Mouse (Mus musculus) left cerebral cortex, adult 2 months (tissue): ENCODE results near the gene Fastkd1. TPM values are rescaled to one million over a fixed set of nuclear protein-coding genes. Genes with fewer than 3 reads are reported as not detected.
"Not testable (repeated sequence)": the region's sequence is repeated elsewhere in the genome, so short reads cannot be mapped to it uniquely, and the experiment has no call there.

ENCODE experiments used
- DNase-seq, 2 experiments: peaks; one replicate each; pipeline ENCODE4 v3.0.0; 2021 to 2022; ENCODE audit warnings: low spot score in 2 of 2, mixed read lengths in 1 of 2; ENCODE audit errors: extremely low spot score in 1 of 2
- H3K27ac ChIP-seq: fragments of 200-600 bp; 2 replicates; pipeline ENCODE4 v1.8.1; 2022
- H3K4me3 ChIP-seq: fragments of 200-600 bp; 2 replicates; pipeline ENCODE4 v1.8.1; 2022
- CTCF ChIP-seq: fragments of 200-600 bp; IDR thresholded peaks from 2 replicates; pipeline ENCODE4 v1.8.1; 2022; ENCODE audit warnings: antibody characterized with exemption, mild to moderate bottlenecking, moderate library complexity
- intact Hi-C: fragments of 180-260 bp; cut with DNase I; formaldehyde crosslinking; loops from one replicate; pipeline ENCODE4 v1.15.1; 2025
- total RNA-seq, 2 experiments: library from RNA; stranded (reverse); gene quantifications; 2 replicates each; pipeline ENCODE4 v1.2.3; 2021

Fastkd1 gene
- total RNA-seq, 2 experiments from 2014 or later: 15.5 to 16.3 TPM

- no peak for DNase-seq
- intact Hi-C loops: no loop called here
- TF ChIP-seq CTCF: no peak
- no peak overlapping the region for H3K27ac ChIP-seq
- no peak overlapping the region for H3K4me3 ChIP-seq
Observed at GRCm38 (mm10) chr2:69667656-69668055, 45.7 kb downstream of the Fastkd1 start.

- Histone ChIP-seq H3K4me3 (no peak overlapping the region), H3K27ac (no peak overlapping the region)
- DNase-seq: no peak
- no peak for TF ChIP-seq CTCF
- intact Hi-C loops: no loop called here
Observed at GRCm38 (mm10) chr2:69663827-69664476, 49.4 kb downstream of the Fastkd1 start.

GRCm38 (mm10) chr2:69659326-69659725 lies 54.0 kb downstream of the Fastkd1 start:
- Histone ChIP-seq H3K4me3 (no peak overlapping the region), H3K27ac (no peak overlapping the region)
- no peak for TF ChIP-seq CTCF
- no peak for DNase-seq
- intact Hi-C loops: no loop called here

- intact Hi-C loops: loop anchor here (5.0 kb wide), 2 partner anchors 143 to 218 kb away; no protein-coding TSS in a partner anchor
- no peak overlapping the region for H3K4me3 ChIP-seq
- DNase-seq: no peak
- no peak overlapping the region for H3K27ac ChIP-seq
- no peak for TF ChIP-seq CTCF
Observed at GRCm38 (mm10) chr2:69649716-69650115, 63.6 kb downstream of the Fastkd1 start.

GRCm38 (mm10) chr2:69646726-69647490 lies 66.4 kb downstream of the Fastkd1 start, which contains the start of gene Bbs5:
Bbs5 (plus strand) TSS chr2:69647171.
- intact Hi-C loops: loop anchor here (5.0 kb wide), 1 partner anchor 145 kb away; no protein-coding TSS in a partner anchor
- no peak for TF ChIP-seq CTCF
- Histone ChIP-seq H3K27ac (peak within 1 kb of the TSS; percentile 86), H3K4me3 (peak within 1 kb of the TSS; percentile 79)
- DNase-seq: peak; percentile 96

GRCm38 (mm10) chr2:69644968-69645617 lies 68.2 kb downstream of the Fastkd1 start:
- intact Hi-C loops: loop anchor here (5.0 kb wide), 1 partner anchor 147 kb away; no protein-coding TSS in a partner anchor
- no peak for DNase-seq
- H3K4me3 ChIP-seq: no peak overlapping the region
- no peak overlapping the region for H3K27ac ChIP-seq
- no peak for TF ChIP-seq CTCF

- TF ChIP-seq CTCF: no peak
- no peak overlapping the region for H3K4me3 ChIP-seq
- DNase-seq: no peak
- intact Hi-C loops: no loop called here
- H3K27ac ChIP-seq: no peak overlapping the region
Observed at GRCm38 (mm10) chr2:69640100-69640499, 73.2 kb downstream of the Fastkd1 start.

- H3K27ac ChIP-seq, DNase-seq, H3K4me3 ChIP-seq: not testable (repeated sequence)
- peak; percentile 2; the same call in 1 of the 2 replicates for TF ChIP-seq CTCF
- intact Hi-C loops: loop anchor here (5.0 to 10.0 kb wide), 2 partner anchors 319 to 917 kb away; partner anchors contain the start of gene Gad1
Observed at GRCm38 (mm10) chr2:69637989-69638388, 75.3 kb downstream of the Fastkd1 start.

Other genes with a start within 250 kb of the Fastkd1 start
- gene Lrp2, start 127.5 kb downstream of the Fastkd1 start, total RNA-seq: under 1 TPM; 0.07 TPM
- 10 to 100 TPM; 23.5 to 28.4 TPM for gene Bbs5, start 66.3 kb downstream of the Fastkd1 start, total RNA-seq
- under 1 TPM; 0.75 to 0.84 TPM for gene Klhl41, start 43.4 kb downstream of the Fastkd1 start, total RNA-seq
- gene Ppig, start 9.0 kb upstream of the Fastkd1 start, total RNA-seq: 10 to 100 TPM; 65.4 to 79.5 TPM
- gene Ccdc173, start 76.1 kb upstream of the Fastkd1 start, total RNA-seq: 1 to 10 TPM; 2.8 to 3.3 TPM
- 10 to 100 TPM; 23.3 to 25.1 TPM for gene Phospho2, start 76.1 kb upstream of the Fastkd1 start, total RNA-seq
- gene Klhl23, start 108.4 kb upstream of the Fastkd1 start, total RNA-seq: 10 to 100 TPM; 49.2 to 53.7 TPM
- 100 to 1,000 TPM; 108 to 115 TPM for gene Ssb, start 148.0 kb upstream of the Fastkd1 start, total RNA-seq
- gene Mettl5, start 172.1 kb upstream of the Fastkd1 start, total RNA-seq: 10 to 100 TPM; 13.5 to 15.2 TPM
- 100 to 1,000 TPM; 134 to 137 TPM for gene Ubr3, start 183.7 kb upstream of the Fastkd1 start, total RNA-seq